Mouse (Mus musculus) T-cell, adult 2 months (primary cell): ENCODE data around the gene Syt8.
"Not testable (repeated sequence)": the region's sequence is repeated elsewhere in the genome, so short reads cannot be mapped to it uniquely, and the experiment has no call there.

Experiments
- DNase-seq: peaks from one replicate; pipeline ENCODE4 v3.0.0; 2022; ENCODE audit warnings: low spot score

Syt8 gene

GRCm38 (mm10) chr7:142434137-142434865 is at the start of gene Syt8:
Gene Syt8 (plus strand): TSS chr7:142434850.
- DNase-seq: no peak

- no peak for DNase-seq
Observed at GRCm38 (mm10) chr7:142385742-142386403, 48.8 kb upstream of the Syt8 start.

- no peak for DNase-seq
Observed at GRCm38 (mm10) chr7:142386621-142387201, 47.9 kb upstream of the Syt8 start.

GRCm38 (mm10) chr7:142387419-142388148 is 47.1 kb upstream of the Syt8 start, which contains the start of gene Ctsd:
Gene Ctsd (minus strand): TSS chr7:142388038.
- peak; percentile 87 for DNase-seq

- no peak for DNase-seq
Observed at GRCm38 (mm10) chr7:142388198-142388597, 46.5 kb upstream of the Syt8 start.

- no peak for DNase-seq
Observed at GRCm38 (mm10) chr7:142388740-142389139, 45.9 kb upstream of the Syt8 start.

- no peak for DNase-seq
Observed at GRCm38 (mm10) chr7:142389961-142390650, 44.5 kb upstream of the Syt8 start.

GRCm38 (mm10) chr7:142391108-142391507 is 43.5 kb upstream of the Syt8 start:
- no peak for DNase-seq

- DNase-seq: no peak
Observed at GRCm38 (mm10) chr7:142391609-142392008, 43.0 kb upstream of the Syt8 start.

GRCm38 (mm10) chr7:142393191-142393590 is 41.5 kb upstream of the Syt8 start:
- no peak for DNase-seq

GRCm38 (mm10) chr7:142394261-142395190 is 40.1 kb upstream of the Syt8 start:
- no peak for DNase-seq

GRCm38 (mm10) chr7:142395472-142395871 is 39.2 kb upstream of the Syt8 start:
- no peak for DNase-seq

- no peak for DNase-seq
Observed at GRCm38 (mm10) chr7:142396611-142397010, 38.0 kb upstream of the Syt8 start.

- DNase-seq: no peak
Observed at GRCm38 (mm10) chr7:142398052-142398451, 36.6 kb upstream of the Syt8 start.

- no peak for DNase-seq
Observed at GRCm38 (mm10) chr7:142399250-142399649, 35.4 kb upstream of the Syt8 start.

- DNase-seq: no peak
Observed at GRCm38 (mm10) chr7:142400112-142400749, 34.4 kb upstream of the Syt8 start.

GRCm38 (mm10) chr7:142400750-142401142 is 33.9 kb upstream of the Syt8 start:
- DNase-seq: no peak

- no peak for DNase-seq
Observed at GRCm38 (mm10) chr7:142403591-142403990, 31.1 kb upstream of the Syt8 start.

GRCm38 (mm10) chr7:142405134-142405533 is 29.5 kb upstream of the Syt8 start:
- not testable (repeated sequence) for DNase-seq

GRCm38 (mm10) chr7:142407935-142408334 is 26.7 kb upstream of the Syt8 start:
- no peak for DNase-seq
